Mouse (Mus musculus) intestine, embryonic 15.5 days (tissue): ENCODE measurements at regions not wholly inside any gene's neighbourhood (a gene's known extent, or its start where the extent isn't known, plus 50 kb on each side); places are given as distances from the start of the nearest gene placed in this dataset.

ENCODE experiments used
- ATAC-seq: fragments of 200-750 bp; cut with Nextera tagmentation; 2 replicates; pipeline ENCODE4 v1.8.0; 2017; ENCODE audit warnings: moderate TSS enrichment, moderate library complexity
- H3K27ac ChIP-seq: fragments of 300-500 bp; sonication (generic); 2 replicates; pipeline ENCODE4 v1.5.1; 2015; ENCODE audit warnings: mild to moderate bottlenecking, inconsistent platforms
- H3K27me3 ChIP-seq: fragments of 300-500 bp; sonication (generic); replicated peaks from 2 replicates; pipeline ENCODE4 v1.6.1; 2015; ENCODE audit warnings: inconsistent platforms
- H3K36me3 ChIP-seq: fragments of 300-500 bp; sonication (generic); 2 replicates; pipeline ENCODE4 v1.6.1; 2015; ENCODE audit warnings: inconsistent platforms
- H3K4me1 ChIP-seq: fragments of 300-500 bp; sonication (generic); replicated peaks from 2 replicates; pipeline ENCODE4 v1.6.1; 2015; ENCODE audit warnings: inconsistent platforms
- H3K4me2 ChIP-seq: fragments of 300-500 bp; sonication (generic); replicated peaks from 2 replicates; pipeline ENCODE4 v1.6.1; 2015; ENCODE audit warnings: mild to moderate bottlenecking, inconsistent platforms
- H3K4me3 ChIP-seq: fragments of 300-500 bp; sonication (generic); replicated peaks from 2 replicates; pipeline ENCODE4 v1.5.1; 2015; ENCODE audit warnings: inconsistent platforms
- H3K9ac ChIP-seq: fragments of 300-500 bp; sonication (generic); 2 replicates; pipeline ENCODE4 v1.6.1; 2015; ENCODE audit warnings: inconsistent platforms
- H3K9me3 ChIP-seq: fragments of 300-500 bp; sonication (generic); 2 replicates; pipeline ENCODE4 v1.6.1; 2016; ENCODE audit warnings: inconsistent platforms
- WGBS: fragments of 180-500 bp; shearing (Covaris S2); methylation state at CpG from one replicate; pipeline ENCODE4 v1.1.7; 2015; 5-methylcytosine and 5-hydroxymethylcytosine counted together

DNA sequence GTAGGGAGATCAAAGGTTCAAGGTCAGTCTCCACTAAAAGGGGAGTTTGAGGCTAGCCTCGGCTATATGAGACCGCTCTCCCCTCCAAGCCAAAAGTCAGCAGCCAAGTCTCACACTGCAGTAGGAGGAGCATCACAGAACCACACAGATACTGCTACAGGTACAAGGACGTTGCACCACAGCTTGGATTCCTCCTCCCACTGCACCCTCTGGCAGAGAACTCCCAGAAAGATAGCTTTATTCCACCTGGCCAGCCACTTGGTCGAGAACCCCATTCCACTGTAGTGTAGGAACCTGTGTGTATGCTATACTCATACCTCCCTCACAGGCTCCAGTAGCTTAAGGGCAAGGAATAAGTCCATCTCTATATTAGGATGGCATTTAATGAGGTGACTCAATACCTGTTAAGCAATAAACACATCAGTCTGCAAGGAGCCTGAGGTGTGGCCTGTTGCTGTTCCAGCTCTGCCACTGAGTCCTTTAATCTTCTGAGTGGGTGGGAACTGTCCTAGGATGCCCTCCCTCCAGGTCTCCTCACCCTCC lies 254.0 kb downstream of the Sox4 start:
- Histone ChIP-seq H3K4me1 (no peaks in the 10 kb centered on the region), H3K9ac (no peak overlapping the region), H3K27me3 (no peaks in the 10 kb centered on the region), H3K27ac (no peak overlapping the region), H3K4me3 (no peak overlapping the region), H3K9me3 (no peaks in the 10 kb centered on the region), H3K4me2 (no peak overlapping the region), H3K36me3 (no peaks in the 10 kb centered on the region)
- ATAC-seq, result peak; percentile 49; the same call in 1 of the 2 replicates
- 84% methylated on average over 4 of the region's 4 CpGs for WGBS

- 46% methylated on average over 12 of the region's 12 CpGs for WGBS
- Histone ChIP-seq H3K27ac (no peak overlapping the region), H3K4me2 (no peak overlapping the region), H3K4me3 (no peak overlapping the region), H3K9ac (no peak overlapping the region), H3K36me3 (no peaks in the 10 kb centered on the region), H3K27me3 (no peaks in the 10 kb centered on the region), H3K4me1 (no peaks in the 10 kb centered on the region), H3K9me3 (no peaks in the 10 kb centered on the region)
- no peak for ATAC-seq
Observed at GRCm38 (mm10) chr13:28697796-28698678, 255.5 kb downstream of the Sox4 start.

DNA sequence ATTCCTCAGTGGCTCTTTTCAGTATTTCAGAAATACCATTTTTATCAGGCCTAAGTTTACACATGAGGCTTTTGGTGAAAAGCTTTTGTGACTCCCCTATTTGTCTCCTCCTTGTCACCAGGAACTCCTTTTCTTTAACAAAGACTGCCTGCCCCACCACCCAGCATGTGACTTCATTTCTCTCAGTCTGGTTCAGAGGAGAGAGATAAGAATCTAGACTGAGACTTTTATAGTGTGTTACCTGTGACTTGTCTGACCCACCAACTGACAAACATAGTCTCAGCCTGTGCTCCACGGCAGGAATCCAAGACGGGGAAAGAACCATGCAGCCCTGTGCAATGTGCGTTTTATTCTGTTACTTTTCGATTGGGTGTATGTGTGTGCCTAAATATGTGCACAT lies 260.4 kb downstream of the Sox4 start:
- 45% methylated on average over 4 of the region's 4 CpGs for WGBS

DNA sequence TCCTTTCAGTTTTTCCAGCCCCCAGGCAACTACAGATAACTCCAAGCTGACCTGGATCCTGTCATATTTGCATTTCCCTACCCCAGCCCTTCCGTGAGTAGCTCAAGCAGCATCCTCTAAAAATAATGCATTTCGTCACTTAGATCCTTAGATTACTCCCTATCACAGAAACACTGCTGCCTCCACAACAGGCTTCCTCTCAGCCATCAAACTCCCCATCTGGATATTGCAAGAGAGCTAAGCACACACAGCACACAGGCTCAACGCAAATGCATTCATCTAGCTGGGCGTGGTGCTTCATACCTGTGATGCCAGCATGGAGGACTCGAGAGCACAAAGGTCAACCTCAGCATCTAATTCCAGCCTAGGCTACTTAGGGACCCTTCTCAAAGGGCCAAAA lies 260.9 kb downstream of the Sox4 start:
- no peak overlapping the region for H3K9ac ChIP-seq
- H3K4me3 ChIP-seq, result no peak overlapping the region
- no peak overlapping the region for H3K27ac ChIP-seq
- ATAC-seq, result no peak; the same call in 1 of the 2 replicates
- H3K27me3 ChIP-seq, result no peaks in the 10 kb centered on the region
- no peak overlapping the region for H3K4me2 ChIP-seq
- H3K36me3 ChIP-seq, result no peaks in the 10 kb centered on the region
- WGBS, result 49% methylated on average over 5 of the region's 5 CpGs
- no peaks in the 10 kb centered on the region for H3K9me3 ChIP-seq
- 0 out of 2 replicates have a peak, but pooled peaks cover 5% of the 10 kb centered on the region for H3K4me1 ChIP-seq

More for the DNA sequence above, 260.4 kb downstream of the Sox4 start:
- Histone ChIP-seq H3K27me3 (no peaks in the 10 kb centered on the region), H3K9me3 (no peaks in the 10 kb centered on the region), H3K27ac (no peak overlapping the region), H3K4me3 (no peak overlapping the region), H3K4me2 (no peak overlapping the region), H3K36me3 (no peaks in the 10 kb centered on the region), H3K4me1 (0 out of 2 replicates have a peak, but pooled peaks cover 5% of the 10 kb centered on the region), H3K9ac (no peak overlapping the region)
- no peak for ATAC-seq

DNA sequence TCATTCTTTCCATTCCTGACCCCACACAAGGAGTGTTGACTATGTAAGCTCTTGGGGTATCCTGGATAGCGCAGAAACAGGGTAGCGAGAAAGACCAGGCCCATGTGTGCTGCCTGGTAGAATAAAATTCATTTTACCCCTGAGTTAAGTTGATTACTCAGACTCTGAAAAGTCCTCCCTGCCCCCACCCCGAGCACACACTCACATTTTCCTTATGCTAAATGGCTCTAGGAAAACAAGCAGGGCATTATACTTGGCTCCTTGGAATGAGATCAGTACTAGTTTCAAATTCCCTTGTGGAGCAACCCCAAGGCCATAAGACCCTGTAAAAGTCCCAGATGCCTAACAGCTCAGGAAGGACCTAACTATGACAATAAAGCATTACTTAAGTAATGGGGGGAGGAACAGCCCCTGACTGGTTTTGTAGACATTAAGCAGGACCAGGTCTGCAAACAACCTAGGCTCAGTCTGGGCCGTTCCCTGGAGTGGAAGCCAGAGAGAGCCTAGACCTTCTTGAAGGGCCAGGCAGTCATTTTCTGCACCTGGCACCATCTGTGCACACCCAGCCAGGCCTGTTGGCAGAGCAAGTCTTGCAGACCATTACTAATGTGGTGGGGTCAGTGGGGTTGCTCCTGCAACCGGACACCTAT lies 262.9 kb downstream of the Sox4 start:
- Histone ChIP-seq H3K27me3 (no peaks in the 10 kb centered on the region), H3K9ac (no peak overlapping the region), H3K4me1 (0 out of 2 replicates have a peak, but pooled peaks cover 5% of the 10 kb centered on the region), H3K4me2 (no peak overlapping the region), H3K9me3 (no peaks in the 10 kb centered on the region), H3K27ac (no peak overlapping the region; the same call in 1 of the 2 replicates), H3K36me3 (no peaks in the 10 kb centered on the region), H3K4me3 (no peak overlapping the region)
- ATAC-seq, result peak; percentile 66
- WGBS, result 62% methylated on average over 5 of the region's 5 CpGs

- no peak overlapping the region for H3K4me3 ChIP-seq
- H3K4me2 ChIP-seq, result no peak overlapping the region
- H3K9ac ChIP-seq, result no peak overlapping the region
- no peak overlapping the region for H3K27ac ChIP-seq
- no peaks in the 10 kb centered on the region for H3K27me3 ChIP-seq
- no peaks in the 10 kb centered on the region for H3K9me3 ChIP-seq
- 0 out of 2 replicates have a peak, but pooled peaks cover 4% of the 10 kb centered on the region for H3K4me1 ChIP-seq
- no peak for ATAC-seq
- H3K36me3 ChIP-seq, result no peaks in the 10 kb centered on the region
- WGBS, result 63% methylated on average over 1 of the region's 1 CpGs
Observed at GRCm38 (mm10) chr13:28687838-28688237, 265.7 kb downstream of the Sox4 start.

GRCm38 (mm10) chr13:28684311-28684710 lies 269.2 kb downstream of the Sox4 start:
- no peak overlapping the region for H3K4me2 ChIP-seq
- H3K4me3 ChIP-seq, result no peak overlapping the region
- H3K9ac ChIP-seq, result no peak overlapping the region
- H3K27me3 ChIP-seq, result no peaks in the 10 kb centered on the region
- no peaks in the 10 kb centered on the region for H3K36me3 ChIP-seq
- no peak overlapping the region for H3K27ac ChIP-seq
- H3K4me1 ChIP-seq, result no peaks in the 10 kb centered on the region
- 88% methylated on average over 3 of the region's 3 CpGs for WGBS
- ATAC-seq, result no peak
- H3K9me3 ChIP-seq, result no peaks in the 10 kb centered on the region

- Histone ChIP-seq H3K4me1 (no peaks in the 10 kb centered on the region), H3K27ac (no peak overlapping the region), H3K27me3 (no peaks in the 10 kb centered on the region), H3K4me3 (no peak overlapping the region), H3K4me2 (no peak overlapping the region), H3K9me3 (no peaks in the 10 kb centered on the region), H3K36me3 (no peaks in the 10 kb centered on the region), H3K9ac (no peak overlapping the region)
- ATAC-seq, result no peak
- WGBS, result 78% methylated on average over 1 of the region's 1 CpGs
Observed at GRCm38 (mm10) chr13:28680266-28680665, 273.2 kb downstream of the Sox4 start.

- Histone ChIP-seq H3K9ac (no peak overlapping the region), H3K27me3 (no peaks in the 10 kb centered on the region)
Observed at GRCm38 (mm10) chr13:28673622-28674021, 279.9 kb downstream of the Sox4 start.

DNA sequence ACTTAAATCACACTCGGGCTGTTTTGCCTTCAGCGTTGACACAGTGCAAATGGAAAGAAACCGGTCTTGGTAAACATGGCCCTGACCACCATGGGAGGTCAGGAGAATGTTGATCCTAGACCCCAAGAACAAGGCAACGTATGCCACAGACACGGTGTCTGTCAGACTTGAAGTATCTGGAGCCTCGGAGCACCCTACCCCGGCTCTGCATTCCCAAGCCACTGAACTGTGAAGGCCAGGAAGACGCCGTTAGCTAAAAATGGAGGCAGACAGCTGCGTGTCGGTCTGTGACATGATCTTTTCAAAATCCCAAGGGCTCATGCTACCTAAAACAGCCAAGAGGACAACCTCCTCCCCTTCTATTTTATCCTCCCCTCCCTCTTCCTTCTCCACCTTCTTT lies 282.0 kb downstream of the Sox4 start:
- H3K27me3 ChIP-seq, result no peaks in the 10 kb centered on the region
- H3K9ac ChIP-seq, result no peak overlapping the region
- H3K4me2 ChIP-seq, result no peak overlapping the region
- H3K4me1 ChIP-seq, result 0 out of 2 replicates have a peak, but pooled peaks cover 3% of the 10 kb centered on the region
- no peak overlapping the region for H3K4me3 ChIP-seq
- no peak for ATAC-seq
- no peaks in the 10 kb centered on the region for H3K36me3 ChIP-seq
- H3K27ac ChIP-seq, result no peak overlapping the region
- WGBS, result 54% methylated on average over 11 of the region's 11 CpGs
- no peaks in the 10 kb centered on the region for H3K9me3 ChIP-seq

More at GRCm38 (mm10) chr13:28673622-28674021, 279.9 kb downstream of the Sox4 start:
- Histone ChIP-seq H3K4me2 (no peak overlapping the region), H3K27ac (no peak overlapping the region), H3K9me3 (no peaks in the 10 kb centered on the region), H3K4me1 (no peaks in the 10 kb centered on the region), H3K4me3 (no peak overlapping the region), H3K36me3 (no peaks in the 10 kb centered on the region)
- 49% methylated on average over 3 of the region's 3 CpGs for whole genome bisulfite sequencing
- no peak for ATAC-seq

- no peak overlapping the region for H3K27ac ChIP-seq
- H3K4me3 ChIP-seq, result no peak overlapping the region
- ATAC-seq, result no peak
- H3K4me1 ChIP-seq, result 0 out of 2 replicates have a peak, but pooled peaks cover 7% of the 10 kb centered on the region
- H3K27me3 ChIP-seq, result no peaks in the 10 kb centered on the region
- H3K4me2 ChIP-seq, result no peak overlapping the region
- no peaks in the 10 kb centered on the region for H3K9me3 ChIP-seq
- no peaks in the 10 kb centered on the region for H3K36me3 ChIP-seq
- H3K9ac ChIP-seq, result no peak overlapping the region
- 91% methylated on average over 4 of the region's 4 CpGs for WGBS
Observed at GRCm38 (mm10) chr13:28669832-28670585, 283.5 kb downstream of the Sox4 start.

- no peaks in the 10 kb centered on the region for H3K9me3 ChIP-seq
- H3K4me2 ChIP-seq, result no peak overlapping the region
- no peak overlapping the region for H3K4me3 ChIP-seq
- WGBS, result 42% methylated on average over 3 of the region's 3 CpGs
- no peak for ATAC-seq
- H3K27ac ChIP-seq, result no peak overlapping the region
- H3K4me1 ChIP-seq, result peaks cover 20% of the 10 kb centered on the region
- H3K27me3 ChIP-seq, result no peaks in the 10 kb centered on the region
- no peaks in the 10 kb centered on the region for H3K36me3 ChIP-seq
- no peak overlapping the region for H3K9ac ChIP-seq
Observed at GRCm38 (mm10) chr13:28666832-28667231, 286.7 kb downstream of the Sox4 start.
